Mouse (Mus musculus) kidney, postnatal 0 days (tissue): Measurements from ENCODE around the gene Fbxw17. TPM values are rescaled to one million over a fixed set of nuclear protein-coding genes. Genes with fewer than 3 reads are reported as not detected.

Experiments
- ATAC-seq: fragments of 200-750 bp; cut with Nextera tagmentation; replicated peaks from 2 replicates; pipeline ENCODE4 v1.8.0; 2017; ENCODE audit warnings: low read depth, moderate number of reproducible peaks, moderate TSS enrichment, moderate library complexity; ENCODE audit not compliant: low FRiP score
- DNase-seq: peaks from one replicate; pipeline ENCODE4 v3.0.0-alpha.2; 2016; ENCODE audit warnings: low spot score
- H3K27ac ChIP-seq: fragments of 300-500 bp; sonication (generic); 2 replicates; pipeline ENCODE4 v1.5.1; 2014; ENCODE audit warnings: mild to moderate bottlenecking
- H3K27me3 ChIP-seq: fragments of 300-500 bp; sonication (generic); 2 replicates; pipeline ENCODE4 v1.6.1; 2014; ENCODE audit warnings: low read length, mixed read lengths; ENCODE audit not compliant: insufficient read depth
- H3K36me3 ChIP-seq: fragments of 300-500 bp; sonication (generic); 2 replicates; pipeline ENCODE4 v1.6.1; 2014; ENCODE audit warnings: low read length, mixed read lengths; ENCODE audit not compliant: insufficient read depth
- H3K4me1 ChIP-seq: fragments of 300-500 bp; sonication (generic); replicated peaks from 2 replicates; pipeline ENCODE4 v1.6.1; 2014; ENCODE audit warnings: antibody characterized with exemption, low read length, mixed read lengths; ENCODE audit not compliant: insufficient read depth
- H3K4me2 ChIP-seq: fragments of 300-500 bp; sonication (generic); 2 replicates; pipeline ENCODE4 v1.6.1; 2014; ENCODE audit warnings: mild to moderate bottlenecking, low read length, moderate library complexity, mixed read lengths
- H3K4me3 ChIP-seq: fragments of 300-500 bp; sonication (generic); replicated peaks from 2 replicates; pipeline ENCODE4 v1.5.1; 2014; ENCODE audit warnings: low read depth, low read length
- H3K9ac ChIP-seq: fragments of 300-500 bp; sonication (generic); 2 replicates; pipeline ENCODE4 v1.6.1; 2014; ENCODE audit warnings: low read depth, low read length
- H3K9me3 ChIP-seq: fragments of 300-500 bp; sonication (generic); replicated peaks from 2 replicates; pipeline ENCODE4 v1.6.1; 2016; ENCODE audit warnings: low read length, inconsistent platforms, mixed read lengths
- CTCF ChIP-seq: IDR thresholded peaks from 2 replicates; pipeline ENCODE4 v1.5.1; 2016; ENCODE audit warnings: antibody characterized with exemption, low read depth, mild to moderate bottlenecking, moderate library complexity
- WGBS: fragments of 180-500 bp; shearing (Covaris S2); extraction: QIAGEN DNeasy Blood & Tissue Kit; methylation state at CpG from one replicate; pipeline ENCODE4 v1.1.7; 2014; 5-methylcytosine and 5-hydroxymethylcytosine counted together
- polyA plus RNA-seq: library from polyadenylated mRNA; unstranded; fragments of >200 nt; fragmentation: Nextera tagmentation; extraction: Ambion mirVana; gene quantifications from 2 replicates; pipeline ENCODE4 v1.2.1, GENCODE M21; 2015

Fbxw17 gene
- polyA plus RNA-seq, 1 experiment from 2014 or later = 22.3 TPM

- H3K27me3 ChIP-seq = no peaks in the 10 kb centered on the region
- DNase-seq (no peak), ATAC-seq (no peak)
- WGBS = 35% methylated on average over 27 of the region's 27 CpGs
- H3K36me3 ChIP-seq = no peaks in the 10 kb centered on the region
- no peaks in the 10 kb centered on the region for H3K9me3 ChIP-seq
- H3K4me2 ChIP-seq = peak overlapping the region; percentile 46
- no peak overlapping the region for H3K27ac ChIP-seq
- H3K9ac ChIP-seq = no peak overlapping the region
- no peak overlapping the region for H3K4me3 ChIP-seq
- no peak for TF ChIP-seq CTCF
- no peaks in the 10 kb centered on the region for H3K4me1 ChIP-seq
These were observed 47.2 kb downstream of the Fbxw17 start for GRCm38 (mm10) chr13:50464621-50465562.

DNA sequence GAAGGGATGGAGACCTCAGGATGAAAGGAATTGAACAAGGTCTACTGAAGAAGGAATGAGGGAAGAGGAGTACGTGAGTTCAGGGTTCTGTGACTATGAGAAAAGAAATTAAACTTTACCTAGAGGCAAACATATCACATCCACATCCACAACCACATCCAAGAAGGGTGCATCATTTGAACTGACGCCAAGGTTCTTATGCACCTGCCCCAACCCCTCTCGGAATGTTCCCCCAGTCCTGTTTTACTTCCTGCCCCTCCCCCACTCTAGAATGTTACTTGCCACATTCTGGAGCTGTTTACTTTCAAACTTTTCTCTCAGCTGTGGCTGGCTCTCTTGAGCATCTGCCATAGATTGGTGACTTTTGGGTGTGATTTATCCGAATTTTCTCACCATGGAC lies 49.3 kb downstream of the Fbxw17 start, which contains the start of gene Nutm2:
Gene Nutm2, plus strand, starts transcription at position 301 of the 400 bp plus-strand sequence.
- H3K36me3 ChIP-seq = no peaks in the 10 kb centered on the region
- no peak for TF ChIP-seq CTCF
- H3K4me1 ChIP-seq = no peaks in the 10 kb centered on the region
- no peak within 1 kb of the TSS for H3K27ac ChIP-seq
- H3K4me2 ChIP-seq = no peak within 1 kb of the TSS
- no peak for ATAC-seq
- H3K9me3 ChIP-seq = no peaks in the 10 kb centered on the region
- no peak within 1 kb of the TSS for H3K9ac ChIP-seq
- no peak for DNase-seq
- H3K4me3 ChIP-seq = no peak within 1 kb of the TSS
- 81% methylated on average over 4 of the region's 4 CpGs for WGBS
- H3K27me3 ChIP-seq = no peaks in the 10 kb centered on the region

Other genes starting within 250 kb of the Fbxw17 start
- gene Gm906, start 167.6 kb upstream of the Fbxw17 start, polyA plus RNA-seq = 0.09 TPM in 1 of 2 replicates, not detected in the other
- not detected in 2 replicates for gene Gm47429, start 26.0 kb downstream of the Fbxw17 start, polyA plus RNA-seq
- not detected in 2 replicates for gene Nutm2, start 49.4 kb downstream of the Fbxw17 start, polyA plus RNA-seq
- gene Gm904, start 225.4 kb downstream of the Fbxw17 start, polyA plus RNA-seq = not detected in 2 replicates